Mouse (Mus musculus): Measurements from ENCODE around the gene Arhgap33. TPM values are rescaled to one million over a fixed set of nuclear protein-coding genes. Genes with fewer than 3 reads are reported as not detected.

Gene Arhgap33
- polyA plus RNA-seq, 1 experiment from 2014 or later = 90.0 TPM

DNA sequence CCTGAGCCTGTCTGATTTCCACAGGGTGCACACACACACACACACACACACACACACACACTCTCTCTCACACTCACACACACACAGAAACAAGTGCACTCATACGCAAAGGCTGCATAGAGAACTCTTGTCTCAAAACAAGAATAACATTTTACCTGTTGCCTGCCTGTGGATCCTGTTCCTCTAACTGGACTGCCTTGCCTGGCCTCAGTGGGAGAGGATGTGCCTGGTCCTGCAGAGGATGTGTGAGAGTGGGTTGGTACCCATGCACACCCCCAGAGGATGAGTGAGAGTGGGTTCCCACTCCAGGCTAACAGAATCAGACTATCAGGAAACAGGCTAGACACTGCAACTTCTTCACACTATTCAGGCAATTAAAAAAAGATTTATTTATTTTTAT lies 15.7 kb upstream of the Arhgap33 start:
- WGBS = 100% methylated on average over 1 of the region's 1 CpGs
- H3K36me3 ChIP-seq = peaks cover 23% of the 10 kb centered on the region
- no peak for ATAC-seq (ENCODE audit: low FRiP score, low read depth)
- H3K27ac ChIP-seq = no peak overlapping the region
- no peaks in the 10 kb centered on the region for H3K9me3 ChIP-seq
- peaks cover 15% of the 10 kb centered on the region for H3K4me1 ChIP-seq
- H3K4me2 ChIP-seq (replicated peaks) = no peak overlapping the region
- H3K27me3 ChIP-seq (replicated peaks) = no peaks in the 10 kb centered on the region
- H3K4me3 ChIP-seq = no peak overlapping the region
- H3K9ac ChIP-seq = no peak overlapping the region

DNA sequence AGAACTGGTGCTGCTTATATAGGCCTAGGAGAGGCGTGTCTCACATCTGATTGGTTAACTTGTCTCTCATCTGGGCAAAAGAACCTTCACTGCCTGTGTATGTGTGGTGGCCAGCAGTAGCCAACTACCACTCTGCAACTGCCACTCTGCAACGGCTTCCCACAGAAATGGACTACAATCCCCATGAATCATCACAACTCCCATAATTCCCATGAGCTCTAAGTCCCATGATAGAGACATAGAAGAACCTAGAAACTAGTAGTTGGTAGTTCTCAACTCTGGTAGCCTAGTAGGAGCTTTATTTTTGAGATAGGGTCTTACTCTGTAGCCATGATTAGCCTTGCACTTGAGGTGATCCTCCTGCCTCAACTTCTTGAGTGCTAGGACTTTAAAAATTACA lies 15.0 kb upstream of the Arhgap33 start:
- H3K4me1 ChIP-seq = peaks cover 15% of the 10 kb centered on the region
- H3K4me2 ChIP-seq (replicated peaks) = no peak overlapping the region
- no peak overlapping the region for H3K9ac ChIP-seq
- no peak for ATAC-seq (ENCODE audit: low FRiP score, low read depth)
- no peaks in the 10 kb centered on the region for H3K9me3 ChIP-seq
- WGBS = 90% methylated on average over 2 of the region's 2 CpGs
- no peaks in the 10 kb centered on the region for H3K27me3 ChIP-seq (replicated peaks)
- no peak overlapping the region for H3K4me3 ChIP-seq
- H3K27ac ChIP-seq = no peak overlapping the region
- H3K36me3 ChIP-seq = peaks cover 20% of the 10 kb centered on the region

DNA sequence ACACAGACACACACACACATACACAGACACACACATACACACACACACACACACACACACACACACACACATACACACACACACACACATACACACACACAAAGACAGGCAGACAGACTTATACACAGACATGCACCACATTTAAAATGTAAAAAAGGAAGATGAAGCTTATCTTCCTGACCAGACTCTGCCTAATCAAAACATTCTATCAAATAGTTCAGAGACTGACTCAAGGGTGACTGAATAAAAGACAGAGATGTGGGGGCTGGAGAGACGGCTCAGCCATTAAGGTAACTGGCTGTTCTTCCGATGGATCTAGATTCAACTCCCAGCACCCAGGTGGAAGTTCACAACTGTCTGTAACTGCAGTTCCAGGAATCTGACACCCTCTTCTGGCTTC lies 9.5 kb upstream of the Arhgap33 start:
- Histone ChIP-seq H3K4me3 (no peak overlapping the region), H3K4me2 (replicated peaks) (no peak overlapping the region), H3K27ac (no peak overlapping the region), H3K36me3 (peaks cover 43% of the 10 kb centered on the region), H3K27me3 (replicated peaks) (no peaks in the 10 kb centered on the region), H3K4me1 (no peaks in the 10 kb centered on the region), H3K9ac (no peak overlapping the region), H3K9me3 (no peaks in the 10 kb centered on the region)
- 97% methylated on average over 2 of the region's 2 CpGs for WGBS
- ATAC-seq (ENCODE audit: low FRiP score, low read depth) = no peak

DNA sequence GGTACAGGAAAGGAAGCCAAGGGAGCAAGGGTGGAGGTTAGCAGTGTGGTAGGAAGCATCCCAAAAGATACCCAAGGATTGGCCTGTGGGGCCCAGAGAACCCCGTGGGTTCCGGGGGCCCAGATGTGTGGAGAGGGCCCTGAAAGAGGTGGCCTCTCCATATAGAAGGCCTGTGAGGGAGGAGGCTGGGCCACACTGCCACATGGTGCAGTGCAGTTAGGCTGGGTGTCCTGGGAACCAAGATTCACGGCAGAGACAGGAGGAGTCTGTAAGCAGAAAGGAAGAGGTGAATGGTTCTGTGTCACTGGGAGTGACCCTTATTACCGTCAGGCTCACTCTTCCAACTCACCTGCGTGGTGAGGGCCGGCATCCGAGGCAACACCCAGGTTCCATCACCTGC lies 5.7 kb upstream of the Arhgap33 start:
- H3K36me3 ChIP-seq = peaks cover 36% of the 10 kb centered on the region
- no peaks in the 10 kb centered on the region for H3K27me3 ChIP-seq (replicated peaks)
- no peaks in the 10 kb centered on the region for H3K9me3 ChIP-seq
- H3K4me2 ChIP-seq (replicated peaks) = no peak overlapping the region
- H3K4me1 ChIP-seq = peaks cover 3% of the 10 kb centered on the region; the same call in 1 of the 2 replicates
- 89% methylated on average over 7 of the region's 7 CpGs for WGBS
- ATAC-seq (ENCODE audit: low FRiP score, low read depth) = no peak
- no peak overlapping the region for H3K4me3 ChIP-seq
- H3K9ac ChIP-seq = no peak overlapping the region
- no peak overlapping the region for H3K27ac ChIP-seq

DNA sequence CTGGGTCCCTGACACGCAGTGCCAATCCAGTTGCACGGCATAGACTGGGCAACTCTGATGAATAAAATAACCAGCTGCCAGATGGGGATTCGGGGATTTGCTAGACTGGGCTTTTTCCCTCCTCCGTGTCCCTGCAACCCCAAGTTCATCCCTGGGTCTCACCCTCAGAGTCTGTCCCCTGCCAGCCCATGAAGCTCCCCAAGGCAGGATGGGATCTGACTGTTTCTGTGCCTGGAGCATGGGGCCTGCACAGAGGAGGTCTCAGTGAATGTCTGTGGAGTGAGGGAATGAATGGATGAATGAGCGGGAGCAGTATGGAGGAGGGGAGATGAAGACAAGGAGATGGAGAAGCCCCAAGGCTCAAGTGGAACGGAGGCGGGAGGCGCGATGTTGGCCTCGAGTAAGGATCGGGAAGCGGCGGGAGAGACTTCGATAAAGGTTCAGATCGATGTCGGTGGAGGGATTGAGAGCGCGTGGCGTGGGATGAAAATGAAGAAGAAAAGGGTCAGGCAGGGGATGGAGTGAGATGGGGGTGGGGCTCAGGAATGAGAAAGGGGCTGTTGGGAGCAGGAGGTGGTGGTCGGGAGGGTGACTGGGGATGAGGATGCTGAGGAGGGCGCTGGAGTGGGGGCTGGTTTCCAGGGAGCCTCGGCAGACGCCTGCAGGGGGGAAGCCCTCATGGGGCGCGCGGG lies 773 bp downstream of the Arhgap33 start:
- Histone ChIP-seq H3K4me3 (peak overlapping the region; percentile 78), H3K27me3 (replicated peaks) (no peaks in the 10 kb centered on the region), H3K9ac (peak overlapping the region; percentile 87), H3K27ac (peak overlapping the region; percentile 77; the same call in 1 of the 2 replicates), H3K9me3 (no peaks in the 10 kb centered on the region), H3K4me1 (peaks cover 33% of the 10 kb centered on the region), H3K36me3 (peaks cover 44% of the 10 kb centered on the region), H3K4me2 (replicated peaks) (peak overlapping the region; percentile 81)
- ATAC-seq (ENCODE audit: low FRiP score, low read depth) = peak; percentile 56
- WGBS = 6% methylated on average over 26 of the region's 26 CpGs

DNA sequence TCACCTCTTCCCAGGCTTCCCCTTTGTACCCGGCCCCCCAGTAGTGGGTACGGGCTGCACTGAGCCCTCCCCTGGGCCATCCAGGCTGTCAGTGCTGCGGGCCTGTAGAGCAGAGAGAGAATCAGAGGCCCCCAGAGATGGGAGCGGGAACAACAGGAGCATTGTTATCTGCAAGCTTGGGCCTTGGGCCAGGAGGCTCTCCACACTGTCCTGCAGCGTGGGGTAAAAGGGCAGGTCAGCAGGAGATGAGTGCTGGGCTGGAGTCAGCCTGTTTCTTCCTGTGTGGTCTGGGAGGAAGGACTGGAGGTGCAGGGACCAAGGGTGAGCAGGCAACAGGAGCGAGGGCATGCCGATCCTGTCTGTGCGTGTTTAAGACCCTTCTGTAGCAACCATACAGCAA lies 1.9 kb downstream of the Arhgap33 start:
- H3K4me1 ChIP-seq = peaks cover 33% of the 10 kb centered on the region
- no peaks in the 10 kb centered on the region for H3K9me3 ChIP-seq
- no peak for ATAC-seq (ENCODE audit: low FRiP score, low read depth)
- no peaks in the 10 kb centered on the region for H3K27me3 ChIP-seq (replicated peaks)
- H3K9ac ChIP-seq = peak overlapping the region; percentile 87
- no peak overlapping the region for H3K27ac ChIP-seq
- H3K36me3 ChIP-seq = peaks cover 51% of the 10 kb centered on the region
- peak overlapping the region; percentile 81 for H3K4me2 ChIP-seq (replicated peaks)
- WGBS = 11% methylated on average over 8 of the region's 8 CpGs
- H3K4me3 ChIP-seq = peak overlapping the region; percentile 78

DNA sequence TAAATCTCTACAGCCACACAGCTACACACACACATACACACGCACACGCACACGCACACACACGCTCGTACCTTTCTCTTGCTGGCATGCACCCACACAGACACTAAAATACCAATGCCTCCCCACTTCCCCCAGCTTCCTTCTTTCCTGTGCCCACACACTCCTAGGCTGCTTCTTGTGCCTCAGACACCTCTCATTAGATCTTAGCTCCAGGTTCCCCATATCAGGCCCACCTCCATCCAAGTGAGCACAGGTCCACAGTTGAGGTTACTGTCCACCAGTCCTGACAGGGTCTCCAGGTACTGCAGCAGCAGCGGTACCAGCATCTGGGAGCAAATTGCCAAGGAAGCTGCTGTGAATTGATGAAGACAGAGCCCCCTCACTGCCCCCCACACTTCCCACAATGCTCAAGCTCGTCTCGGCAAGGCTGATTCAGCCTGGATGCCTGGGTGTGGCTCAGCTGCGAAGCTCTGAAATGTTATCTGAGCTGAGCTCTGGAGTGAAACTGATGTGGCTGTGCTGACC lies 3.5 kb downstream of the Arhgap33 start:
- peak overlapping the region; percentile 41; the same call in 1 of the 2 replicates for H3K9ac ChIP-seq
- no peak for ATAC-seq (ENCODE audit: low FRiP score, low read depth)
- WGBS = 90% methylated on average over 9 of the region's 9 CpGs
- peaks cover 39% of the 10 kb centered on the region for H3K4me1 ChIP-seq
- peak overlapping the region; percentile 81 for H3K4me2 ChIP-seq (replicated peaks)
- no peaks in the 10 kb centered on the region for H3K27me3 ChIP-seq (replicated peaks)
- H3K27ac ChIP-seq = no peak overlapping the region
- H3K4me3 ChIP-seq = no peak overlapping the region
- no peaks in the 10 kb centered on the region for H3K9me3 ChIP-seq
- peaks cover 67% of the 10 kb centered on the region for H3K36me3 ChIP-seq

DNA sequence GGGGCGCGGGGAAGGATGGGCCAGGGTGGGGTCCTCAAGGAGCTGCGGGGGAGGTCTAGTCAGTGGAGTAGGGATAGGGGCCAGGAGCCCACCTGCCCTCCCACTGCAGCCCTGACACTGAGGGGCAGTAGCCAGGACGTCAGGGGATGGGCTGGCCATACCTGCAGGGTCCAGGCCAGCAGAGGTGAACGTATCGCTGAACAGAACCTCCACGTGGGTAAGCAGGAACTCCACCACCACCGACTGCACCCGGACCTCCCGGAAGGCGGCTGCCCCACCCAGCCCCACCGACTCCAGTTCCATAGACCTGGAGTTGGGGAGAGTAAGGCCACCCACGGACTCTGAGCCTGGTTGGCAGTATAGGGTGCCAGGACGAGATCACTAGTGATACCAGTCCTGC lies 7.9 kb downstream of the Arhgap33 start:
- Histone ChIP-seq H3K4me2 (replicated peaks) (0 out of 2 replicates have a peak overlapping the region, but pooled peaks have one; percentile 12), H3K4me3 (no peak overlapping the region), H3K36me3 (peaks cover 99% of the 10 kb centered on the region), H3K9me3 (no peaks in the 10 kb centered on the region), H3K4me1 (peaks cover 23% of the 10 kb centered on the region), H3K27me3 (replicated peaks) (no peaks in the 10 kb centered on the region), H3K9ac (0 out of 2 replicates have a peak overlapping the region, but pooled peaks have one; percentile 26), H3K27ac (no peak overlapping the region)
- peak; percentile 36; the same call in 1 of the 2 replicates for ATAC-seq (ENCODE audit: low FRiP score, low read depth)
- WGBS = 76% methylated on average over 14 of the region's 14 CpGs

DNA sequence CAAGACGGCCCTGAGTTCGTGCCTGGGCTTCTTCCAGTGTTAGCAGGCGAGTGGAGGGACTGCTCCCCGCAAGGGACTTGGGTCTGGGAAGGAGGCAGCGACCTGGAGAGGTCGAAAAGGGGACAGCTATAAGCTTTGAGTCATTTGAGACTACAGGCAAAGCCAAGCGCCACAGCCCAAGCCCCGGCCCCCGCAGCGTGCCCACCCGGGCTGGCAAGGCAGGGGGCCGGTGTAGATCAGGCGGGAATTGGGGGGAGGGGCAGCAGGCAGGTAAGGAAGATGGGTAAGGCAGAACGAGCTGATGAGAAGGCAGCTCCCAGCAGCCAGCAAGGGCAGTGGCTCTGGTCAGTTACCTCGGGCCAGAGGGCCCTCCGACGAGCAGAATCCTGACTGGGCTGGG lies 8.5 kb downstream of the Arhgap33 start:
- Histone ChIP-seq H3K4me1 (peaks cover 17% of the 10 kb centered on the region), H3K9ac (peak overlapping the region; percentile 26; the same call in 1 of the 2 replicates), H3K9me3 (no peaks in the 10 kb centered on the region), H3K4me2 (replicated peaks) (0 out of 2 replicates have a peak overlapping the region, but pooled peaks have one; percentile 12), H3K27ac (no peak overlapping the region), H3K4me3 (no peak overlapping the region), H3K36me3 (peaks cover 93% of the 10 kb centered on the region), H3K27me3 (replicated peaks) (no peaks in the 10 kb centered on the region)
- ATAC-seq (ENCODE audit: low FRiP score, low read depth) = no peak
- WGBS = 27% methylated on average over 17 of the region's 17 CpGs

DNA sequence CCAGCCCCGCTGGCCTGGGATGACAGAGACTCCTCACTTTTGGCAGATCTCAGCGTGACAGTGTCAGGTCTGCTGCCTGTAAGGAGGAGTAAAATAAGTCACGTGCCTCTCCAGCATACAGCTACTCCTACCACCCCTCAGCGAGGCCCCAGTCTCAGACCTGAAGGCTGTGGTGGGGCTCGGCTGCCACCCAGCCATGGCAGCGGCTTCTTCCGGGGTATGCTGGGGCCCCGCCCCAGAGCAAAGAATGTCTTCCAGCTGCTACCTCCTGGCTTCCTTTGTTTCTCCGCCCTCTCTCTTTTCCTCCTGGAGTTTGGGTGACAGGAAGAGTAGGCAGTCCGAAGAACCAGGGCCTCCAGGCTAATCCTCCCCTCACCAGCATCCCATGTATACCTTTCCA lies 8.9 kb downstream of the Arhgap33 start:
- ATAC-seq (ENCODE audit: low FRiP score, low read depth) = no peak
- Histone ChIP-seq H3K4me2 (replicated peaks) (0 out of 2 replicates have a peak overlapping the region, but pooled peaks have one; percentile 12), H3K27me3 (replicated peaks) (no peaks in the 10 kb centered on the region), H3K9ac (peak overlapping the region; percentile 26; the same call in 1 of the 2 replicates), H3K36me3 (peaks cover 89% of the 10 kb centered on the region), H3K9me3 (no peaks in the 10 kb centered on the region), H3K4me3 (no peak overlapping the region), H3K4me1 (peaks cover 14% of the 10 kb centered on the region), H3K27ac (no peak overlapping the region)
- 32% methylated on average over 10 of the region's 10 CpGs for WGBS

DNA sequence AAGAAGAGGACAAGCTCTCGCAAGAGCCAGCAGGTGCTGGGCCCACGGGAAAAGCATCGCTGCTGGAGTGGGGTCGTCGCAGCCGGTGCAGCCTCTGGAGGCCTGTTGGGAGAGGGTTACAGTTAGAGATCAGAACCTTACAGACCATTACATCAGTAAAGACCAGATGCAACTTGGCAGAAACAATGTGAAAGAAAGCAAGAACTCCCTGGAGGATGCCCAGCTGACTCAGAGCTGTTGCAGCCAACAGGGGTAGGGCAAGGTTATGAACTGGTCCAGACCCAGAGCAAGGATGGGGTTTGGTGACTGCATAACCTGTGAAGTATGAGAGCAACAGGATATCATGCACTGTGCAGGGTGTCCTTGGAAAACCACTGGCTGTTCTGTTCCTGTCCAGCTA lies 10.4 kb downstream of the Arhgap33 start:
- H3K4me3 ChIP-seq = no peak overlapping the region
- no peak overlapping the region for H3K27ac ChIP-seq
- 84% methylated on average over 6 of the region's 6 CpGs for WGBS
- peaks cover 14% of the 10 kb centered on the region for H3K4me1 ChIP-seq
- ATAC-seq (ENCODE audit: low FRiP score, low read depth) = no peak
- no peaks in the 10 kb centered on the region for H3K27me3 ChIP-seq (replicated peaks)
- no peak overlapping the region for H3K4me2 ChIP-seq (replicated peaks)
- H3K36me3 ChIP-seq = peaks cover 74% of the 10 kb centered on the region
- no peak overlapping the region for H3K9ac ChIP-seq
- no peaks in the 10 kb centered on the region for H3K9me3 ChIP-seq

DNA sequence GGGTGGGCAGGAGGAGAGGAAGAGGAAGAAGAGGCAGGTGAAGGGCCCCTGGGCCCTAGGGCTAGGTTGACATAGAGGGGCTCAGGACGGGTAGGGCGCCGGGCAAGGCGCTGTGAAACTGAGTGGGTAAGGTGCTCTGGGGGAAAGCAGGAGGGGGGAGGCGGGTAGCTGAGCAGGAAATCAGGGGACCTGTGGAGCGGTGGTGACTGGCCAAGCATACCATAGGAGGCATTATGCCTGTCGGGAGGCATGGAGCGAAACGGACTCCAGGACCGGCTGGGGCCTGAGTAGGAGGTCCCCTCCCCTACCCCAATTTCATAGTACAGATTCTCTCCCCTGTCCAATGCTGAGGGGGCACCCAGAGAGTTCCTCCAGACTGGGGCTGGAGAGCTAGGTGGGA lies 12.0 kb downstream of the Arhgap33 start:
- Histone ChIP-seq H3K4me3 (no peak overlapping the region), H3K9me3 (no peaks in the 10 kb centered on the region), H3K4me1 (peaks cover 14% of the 10 kb centered on the region), H3K27ac (no peak overlapping the region), H3K4me2 (replicated peaks) (no peak overlapping the region), H3K27me3 (replicated peaks) (no peaks in the 10 kb centered on the region), H3K36me3 (peaks cover 58% of the 10 kb centered on the region), H3K9ac (no peak overlapping the region)
- 77% methylated on average over 10 of the region's 10 CpGs for WGBS
- no peak for ATAC-seq (ENCODE audit: low FRiP score, low read depth)

Measured in neural tube, embryonic 12.5 days (tissue).